Mouse (Mus musculus): ENCODE data around the gene Timm50.
A peak's percentile ranks its signal among the peaks of the same experiment; 100 is the strongest.

Gene Timm50

DNA sequence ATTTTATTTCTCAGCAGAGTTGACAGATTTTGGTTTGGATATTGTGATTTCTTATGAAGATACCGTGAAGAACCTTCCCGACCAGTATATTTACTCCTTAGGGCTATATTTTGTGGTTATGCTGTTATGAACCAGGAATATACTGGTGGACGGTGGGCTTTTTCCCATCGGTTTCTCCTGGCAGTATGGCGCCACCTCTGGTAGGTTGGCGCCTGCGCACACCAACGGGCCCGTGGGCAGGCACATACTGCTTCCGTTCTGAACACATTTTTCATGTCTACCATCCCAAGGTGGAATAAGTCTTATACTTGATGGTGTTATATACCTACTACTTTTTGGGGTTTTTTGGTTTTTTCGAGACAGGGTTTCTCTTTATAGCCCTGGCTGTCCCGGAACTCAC, 42.5 kb downstream of the Timm50 start:
- DNase-seq (ENCODE audit: extremely low spot score, low spot score) = no peak

DNA sequence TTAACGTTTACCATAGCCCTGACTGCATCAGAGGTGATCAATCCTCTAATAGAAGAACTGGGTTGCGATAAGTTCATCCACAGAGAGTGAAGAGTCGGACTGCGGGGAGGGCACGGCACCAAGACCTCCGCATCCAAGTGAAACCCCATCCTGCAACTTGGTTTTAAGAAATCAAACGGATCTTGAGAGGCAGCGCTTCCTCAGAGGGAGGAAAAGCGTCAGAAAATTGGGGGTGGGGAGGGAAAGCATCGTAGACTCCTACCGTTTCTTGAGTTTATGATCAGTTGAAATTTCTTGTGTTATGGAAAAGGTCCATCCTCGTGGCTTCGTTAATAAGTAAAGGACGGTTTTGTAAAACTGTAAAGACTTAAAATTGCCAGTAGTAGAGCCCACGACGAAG, 43.3 kb downstream of the Timm50 start:
- DNase-seq (ENCODE audit: extremely low spot score, low spot score) = no peak

DNA sequence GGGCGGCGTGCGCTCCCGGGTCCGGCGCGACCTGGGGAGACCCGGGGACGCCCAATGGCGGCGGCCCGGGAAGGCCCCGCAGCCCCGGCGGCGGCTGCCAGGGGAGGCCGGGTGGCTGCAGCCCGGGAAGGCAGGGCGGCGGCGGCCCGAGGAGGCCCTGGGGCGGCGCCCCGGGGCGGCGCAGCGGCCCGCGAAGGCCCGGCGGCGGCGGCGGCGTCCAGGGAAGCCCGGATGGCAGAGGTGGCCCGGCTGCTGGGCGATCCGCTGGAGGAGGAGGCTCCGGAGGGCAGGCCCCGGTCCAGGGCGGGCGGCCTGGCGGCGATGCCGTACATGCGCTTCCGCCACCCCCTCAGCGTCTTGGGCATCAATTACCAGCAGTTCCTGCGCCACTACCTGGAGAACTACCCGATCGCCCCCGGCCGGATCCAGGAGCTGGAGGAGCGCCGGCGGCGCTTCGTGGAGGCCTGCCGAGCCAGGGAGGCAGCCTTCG, 43.8 kb downstream of the Timm50 start:
- peak; percentile 77 for DNase-seq (ENCODE audit: extremely low spot score, low spot score)

DNA sequence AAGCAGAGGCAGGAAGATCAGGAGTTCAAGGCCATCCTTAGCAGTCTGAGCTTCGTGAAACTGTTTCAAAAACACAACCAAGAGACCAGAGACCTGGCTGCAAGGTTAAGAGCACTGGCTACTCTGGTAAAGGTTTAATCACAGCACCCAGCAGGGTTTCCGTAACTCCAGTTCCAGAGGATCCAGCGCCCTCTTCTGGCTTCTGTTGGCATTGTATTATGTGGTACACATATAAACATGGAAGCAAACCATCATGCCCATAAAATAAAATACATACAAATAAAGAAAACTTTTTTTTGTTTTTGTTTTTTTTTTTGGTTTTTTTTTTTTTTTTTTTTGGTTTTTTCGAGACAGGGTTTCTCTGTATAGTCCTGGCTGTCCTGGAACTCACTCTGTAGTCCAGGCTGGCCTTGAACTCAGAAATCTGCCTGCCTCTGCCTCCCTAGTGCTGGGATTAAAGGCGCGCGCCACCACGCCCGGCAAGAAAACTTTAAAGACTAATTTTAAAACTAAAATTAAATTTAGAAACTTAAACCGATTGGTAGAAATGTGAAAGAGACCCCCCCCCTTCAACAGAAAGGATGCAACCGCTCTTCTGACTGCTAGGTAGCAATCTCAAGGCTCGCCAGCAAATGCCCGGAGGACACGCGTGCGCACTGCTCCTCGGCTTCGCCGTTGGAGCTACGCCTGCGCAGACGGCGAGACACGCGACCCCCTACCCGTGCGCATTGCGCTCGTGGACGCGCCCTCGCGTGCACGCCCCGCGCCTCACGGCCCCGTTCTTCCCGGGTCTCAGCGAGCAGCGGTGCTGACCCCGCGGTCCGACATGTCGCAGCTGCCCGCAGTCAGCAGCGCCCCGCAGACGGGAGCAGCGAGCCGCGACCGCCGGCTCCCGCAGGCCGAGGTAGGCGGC, 44.5 kb downstream of the Timm50 start, which contains the start of gene Eid2:
Gene Eid2, plus strand, starts transcription at position 753 of the 913 bp plus-strand sequence.
- DNase-seq (ENCODE audit: extremely low spot score, low spot score) = peak; percentile 86

DNA sequence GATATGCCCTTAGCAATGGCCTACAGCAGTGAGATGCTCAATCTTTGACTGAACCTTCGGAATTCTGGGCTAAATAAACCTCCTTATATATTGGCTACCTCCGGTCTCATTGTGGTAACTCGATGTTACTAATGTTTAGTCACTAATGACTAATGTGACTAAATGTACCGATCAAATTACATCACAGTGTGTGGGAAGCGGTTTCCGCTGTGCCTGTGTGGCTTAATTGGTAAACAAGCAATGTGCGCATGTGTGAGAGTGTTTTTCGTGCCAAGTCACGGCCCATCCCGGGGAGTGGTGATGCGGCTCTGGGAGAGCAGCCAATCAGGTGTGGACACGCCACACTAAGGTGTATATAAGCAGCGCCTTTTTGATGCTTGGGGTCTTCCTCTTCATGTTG, 46.5 kb downstream of the Timm50 start:
- DNase-seq (ENCODE audit: extremely low spot score, low spot score) = no peak

DNA sequence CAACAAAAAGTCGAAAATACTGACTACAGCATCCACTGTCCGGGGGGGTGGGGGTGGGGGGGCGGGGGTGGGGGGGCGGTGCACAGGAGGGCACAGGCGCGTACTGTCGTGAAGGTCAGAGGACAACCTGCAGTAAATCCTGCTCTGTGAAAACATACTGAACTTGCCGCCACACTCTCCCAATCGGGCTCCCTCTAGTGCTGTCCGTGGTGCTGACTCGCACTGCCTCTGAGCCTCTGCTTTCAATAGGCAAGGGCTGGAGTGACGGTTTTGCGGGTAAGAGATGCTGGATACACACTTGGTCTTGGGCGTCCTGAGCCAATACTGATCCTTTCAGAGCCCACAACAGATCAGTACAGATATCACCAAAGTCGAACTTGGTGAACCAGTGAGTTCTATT, 48.1 kb downstream of the Timm50 start:
- peak; percentile 71 for DNase-seq (ENCODE audit: extremely low spot score, low spot score)

DNA sequence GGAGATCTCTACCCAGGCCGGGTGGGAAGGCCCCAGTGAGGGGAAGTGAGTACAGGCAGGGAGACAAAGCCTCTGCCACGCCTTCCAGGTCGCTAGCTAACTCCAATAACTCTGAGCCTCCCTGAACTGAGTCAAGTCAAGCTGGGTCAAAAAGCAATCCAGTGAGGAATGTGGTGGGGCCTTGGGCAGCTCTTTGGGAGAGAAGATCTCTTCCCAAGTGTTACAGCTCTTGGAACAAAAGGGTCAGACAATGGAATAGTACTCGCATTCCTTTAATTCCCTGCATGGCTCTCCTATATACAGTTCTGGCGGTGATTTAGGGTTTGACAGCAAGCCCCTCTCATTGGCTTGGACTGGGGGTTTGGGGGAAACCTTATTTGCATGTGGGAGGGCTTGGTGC, 49.0 kb downstream of the Timm50 start:
- DNase-seq (ENCODE audit: extremely low spot score, low spot score) = no peak

Measured in neural tube, embryonic 10.5 days (tissue).